Mouse (Mus musculus) lung, embryonic 15.5 days (tissue): ENCODE results near the gene Fgfr1op. TPM values are rescaled to one million over a fixed set of nuclear protein-coding genes. Genes with fewer than 3 reads are reported as not detected.

Experiments used
- ATAC-seq: fragments of 200-750 bp; cut with Nextera tagmentation; 2 replicates; pipeline ENCODE4 v1.8.0; 2017; ENCODE audit warnings: moderate number of reproducible peaks, borderline replicate concordance; ENCODE audit not compliant: low FRiP score, low TSS enrichment; ENCODE audit errors: extremely low read depth
- H3K27ac ChIP-seq: fragments of 300-500 bp; sonication (generic); 2 replicates; pipeline ENCODE4 v1.5.1; 2015; ENCODE audit warnings: moderate library complexity, mild to moderate bottlenecking, inconsistent platforms
- H3K27me3 ChIP-seq: fragments of 300-500 bp; sonication (generic); 2 replicates; pipeline ENCODE4 v1.6.1; 2015; ENCODE audit warnings: inconsistent platforms
- H3K36me3 ChIP-seq: fragments of 300-500 bp; sonication (generic); 2 replicates; pipeline ENCODE4 v1.6.1; 2015; ENCODE audit warnings: inconsistent platforms
- H3K4me1 ChIP-seq: fragments of 300-500 bp; sonication (generic); 2 replicates; pipeline ENCODE4 v1.6.1; 2015; ENCODE audit warnings: inconsistent platforms
- H3K4me2 ChIP-seq: fragments of 300-500 bp; sonication (generic); 2 replicates; pipeline ENCODE4 v1.6.1; 2015; ENCODE audit warnings: inconsistent platforms, mild to moderate bottlenecking, moderate library complexity
- H3K4me3 ChIP-seq: fragments of 300-500 bp; sonication (generic); 2 replicates; pipeline ENCODE4 v1.5.1; 2015; ENCODE audit warnings: mild to moderate bottlenecking, inconsistent platforms
- H3K9ac ChIP-seq: fragments of 300-500 bp; sonication (generic); 2 replicates; pipeline ENCODE4 v1.6.1; 2015; ENCODE audit warnings: inconsistent platforms
- H3K9me3 ChIP-seq: fragments of 300-500 bp; sonication (generic); 2 replicates; pipeline ENCODE4 v1.6.1; 2016; ENCODE audit warnings: inconsistent platforms
- WGBS: fragments of 180-500 bp; shearing (Covaris S2); methylation state at CpG from one replicate; pipeline ENCODE4 v1.1.7; 2015; 5-methylcytosine and 5-hydroxymethylcytosine counted together
- polyA plus RNA-seq: library from polyadenylated mRNA; unstranded; fragments of >200 nt; fragmentation: Nextera tagmentation; extraction: Ambion mirVana; gene quantifications from 2 replicates; pipeline ENCODE4 v1.2.1, GENCODE M21; 2015

Gene Fgfr1op
- polyA plus RNA-seq, 1 experiment from 2014 or later = 35.9 TPM

DNA sequence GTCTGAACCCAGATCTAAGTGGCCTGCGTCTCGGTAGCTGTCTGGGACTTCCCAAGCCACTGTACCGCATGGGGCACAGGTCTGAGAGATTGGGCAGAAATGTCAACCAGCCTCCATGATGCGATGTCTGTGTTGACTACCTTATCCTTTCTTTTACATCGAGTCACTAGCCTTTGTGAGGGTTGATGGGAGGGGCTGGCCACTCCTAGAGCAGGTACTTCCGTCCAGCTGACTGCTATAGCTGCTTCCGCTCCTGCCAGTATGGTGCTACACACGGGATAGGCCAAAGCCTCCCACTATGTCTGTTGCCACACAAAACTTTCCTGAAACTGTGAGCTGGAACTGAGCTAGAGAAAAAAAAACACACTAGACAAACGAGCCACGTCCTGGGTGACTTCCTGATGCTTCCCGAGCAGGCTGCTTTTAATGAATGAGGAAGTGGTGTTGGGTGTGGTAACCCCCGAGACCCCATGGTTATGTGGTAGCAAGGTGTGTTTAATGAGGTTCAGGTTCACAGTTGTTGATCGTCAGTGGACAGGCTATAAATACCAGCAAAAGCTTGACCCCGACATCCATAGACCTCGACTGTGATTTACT lies 68.4 kb downstream of the Fgfr1op start:
- no peak overlapping the region for H3K4me2 ChIP-seq
- no peaks in the 10 kb centered on the region for H3K27me3 ChIP-seq
- WGBS = 56% methylated on average over 15 of the region's 15 CpGs
- H3K4me3 ChIP-seq = no peak overlapping the region
- H3K9ac ChIP-seq = no peak overlapping the region
- no peak overlapping the region for H3K27ac ChIP-seq
- no peaks in the 10 kb centered on the region for H3K4me1 ChIP-seq
- H3K9me3 ChIP-seq = no peaks in the 10 kb centered on the region
- H3K36me3 ChIP-seq = no peaks in the 10 kb centered on the region
- ATAC-seq = no peak

DNA sequence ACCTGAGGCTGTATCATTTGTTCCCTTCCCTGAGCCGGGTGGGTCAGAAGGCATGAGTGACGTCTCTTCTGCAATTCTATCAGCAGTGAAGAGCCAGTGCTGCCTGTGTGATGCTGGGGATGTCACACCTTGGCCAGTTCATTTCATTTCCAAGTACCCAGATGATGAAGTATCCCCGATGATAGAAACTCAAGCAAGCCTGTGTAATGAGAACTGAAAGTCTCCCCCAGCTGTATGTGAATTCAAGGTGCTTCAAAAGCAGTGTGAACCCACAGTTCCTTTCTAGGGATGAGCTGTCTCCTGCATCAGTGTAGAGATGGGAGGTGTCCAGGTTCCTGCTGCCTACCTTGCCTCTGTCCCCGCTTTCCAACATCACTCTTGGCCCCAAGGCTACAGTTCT lies 69.2 kb downstream of the Fgfr1op start:
- Histone ChIP-seq H3K4me3 (no peak overlapping the region), H3K4me1 (no peaks in the 10 kb centered on the region), H3K36me3 (no peaks in the 10 kb centered on the region), H3K27me3 (no peaks in the 10 kb centered on the region), H3K27ac (no peak overlapping the region), H3K9ac (no peak overlapping the region), H3K9me3 (no peaks in the 10 kb centered on the region), H3K4me2 (no peak overlapping the region)
- ATAC-seq = no peak
- WGBS = 78% methylated on average over 4 of the region's 4 CpGs

DNA sequence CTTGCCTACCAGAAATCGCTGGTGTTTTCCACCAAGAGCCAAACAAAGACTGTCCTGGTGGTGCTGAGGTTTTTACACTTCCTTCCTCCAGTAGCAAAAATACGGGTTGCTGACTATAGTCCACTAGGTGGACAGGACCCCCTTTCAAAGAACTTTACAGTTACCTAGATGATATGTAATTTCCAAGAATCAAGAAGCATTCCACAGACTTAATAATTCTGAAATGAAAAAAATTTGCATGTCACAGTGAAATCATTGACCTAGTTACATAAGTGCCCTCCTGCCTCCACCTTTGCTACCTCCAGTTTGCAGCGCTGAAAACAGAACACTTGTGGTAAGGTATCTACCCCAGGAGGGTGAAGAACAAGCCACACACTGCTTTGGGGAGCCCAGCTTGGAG lies 70.4 kb downstream of the Fgfr1op start, which contains the start of gene Ccr6:
Gene Ccr6, plus strand, starts transcription at position 301 of the 400 bp plus-strand sequence.
- WGBS = 69% methylated on average over 3 of the region's 3 CpGs
- no peaks in the 10 kb centered on the region for H3K36me3 ChIP-seq
- ATAC-seq = no peak
- H3K4me2 ChIP-seq = no peak within 1 kb of the TSS
- no peaks in the 10 kb centered on the region for H3K9me3 ChIP-seq
- H3K27ac ChIP-seq = no peak within 1 kb of the TSS
- no peaks in the 10 kb centered on the region for H3K4me1 ChIP-seq
- H3K9ac ChIP-seq = no peak within 1 kb of the TSS
- no peaks in the 10 kb centered on the region for H3K27me3 ChIP-seq
- no peak within 1 kb of the TSS for H3K4me3 ChIP-seq

DNA sequence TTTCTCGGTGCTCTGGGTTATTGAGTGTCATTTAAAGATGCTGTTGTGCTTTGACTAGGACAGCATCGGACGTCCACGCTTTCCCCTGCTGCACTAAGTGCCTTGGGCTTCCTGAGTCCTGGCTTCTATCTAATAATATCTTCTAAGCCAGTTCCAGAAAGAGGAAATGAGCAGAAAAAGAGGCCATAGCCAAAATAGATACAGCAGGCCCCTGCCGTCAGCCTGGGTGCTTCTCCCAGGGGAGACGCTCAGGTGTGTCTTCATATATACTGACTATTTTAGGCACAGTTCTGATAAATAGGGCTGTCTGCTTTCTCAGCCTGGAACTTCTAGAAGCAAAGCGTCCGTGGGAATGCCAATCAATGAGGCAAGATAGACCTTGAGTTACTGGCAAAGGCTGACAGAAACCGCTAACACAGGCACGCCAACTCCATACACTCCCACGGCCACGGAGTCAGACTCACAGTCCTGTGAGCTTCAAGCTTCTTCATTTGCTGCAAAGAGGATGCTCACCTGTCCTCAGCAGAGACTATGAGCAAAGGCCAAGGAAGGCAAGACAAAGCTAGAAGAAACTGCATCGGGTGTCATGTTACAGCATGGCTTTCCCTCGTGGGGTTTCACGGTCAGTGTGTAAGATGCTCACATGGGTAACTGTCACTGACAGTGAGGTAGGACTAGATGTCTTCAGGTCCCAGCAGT lies 72.9 kb downstream of the Fgfr1op start:
- Histone ChIP-seq H3K27me3 (no peaks in the 10 kb centered on the region), H3K4me1 (no peaks in the 10 kb centered on the region), H3K36me3 (no peaks in the 10 kb centered on the region), H3K9ac (no peak overlapping the region), H3K4me2 (no peak overlapping the region), H3K27ac (no peak overlapping the region), H3K4me3 (no peak overlapping the region), H3K9me3 (no peaks in the 10 kb centered on the region)
- WGBS = 70% methylated on average over 15 of the region's 15 CpGs
- ATAC-seq = no peak

DNA sequence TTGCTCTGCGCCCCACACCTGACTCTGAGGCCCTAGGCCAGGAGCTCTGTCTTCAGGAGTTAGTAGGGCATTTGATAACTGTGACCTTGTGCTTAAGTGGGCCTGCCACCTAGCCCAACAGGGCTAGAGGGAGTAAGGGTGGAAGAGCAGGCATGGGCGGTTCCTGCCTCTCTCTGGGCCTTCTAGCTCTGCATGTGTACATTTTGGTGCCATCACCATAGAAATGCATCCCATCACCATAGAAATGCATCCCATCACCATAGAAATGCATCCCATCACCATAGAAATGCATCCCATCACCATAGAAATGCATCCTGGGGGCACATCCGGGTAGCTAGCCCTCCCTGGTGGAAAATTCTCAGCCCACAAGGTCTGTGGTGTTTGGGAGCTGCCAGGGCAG lies 74.3 kb downstream of the Fgfr1op start:
- H3K36me3 ChIP-seq = no peaks in the 10 kb centered on the region
- H3K4me3 ChIP-seq = no peak overlapping the region
- H3K4me1 ChIP-seq = no peaks in the 10 kb centered on the region
- H3K27ac ChIP-seq = no peak overlapping the region
- no peaks in the 10 kb centered on the region for H3K27me3 ChIP-seq
- no peak for ATAC-seq
- WGBS = 69% methylated on average over 3 of the region's 3 CpGs
- H3K9ac ChIP-seq = no peak overlapping the region
- no peaks in the 10 kb centered on the region for H3K9me3 ChIP-seq
- no peak overlapping the region for H3K4me2 ChIP-seq

DNA sequence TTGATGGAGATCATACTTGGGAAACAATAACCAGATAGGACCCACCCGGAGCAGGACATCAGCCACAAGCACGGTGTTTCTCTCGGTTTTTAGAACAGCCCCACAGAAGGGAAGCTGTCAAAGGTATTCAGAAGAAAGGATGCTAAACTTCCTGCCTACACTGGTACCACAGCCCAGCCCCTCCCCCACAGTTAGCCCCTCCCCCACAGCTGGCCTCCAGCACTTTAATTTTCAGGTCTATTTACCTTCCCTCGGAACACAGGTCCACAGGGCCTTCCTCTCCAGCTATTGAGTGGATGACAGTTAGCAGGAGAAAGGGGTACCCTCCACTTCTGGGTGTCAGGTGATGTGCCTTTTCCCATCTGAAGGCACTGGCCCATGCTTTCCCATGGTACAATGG lies 75.2 kb downstream of the Fgfr1op start:
- WGBS = 60% methylated on average over 4 of the region's 4 CpGs
- Histone ChIP-seq H3K27ac (no peak overlapping the region), H3K27me3 (no peaks in the 10 kb centered on the region), H3K4me2 (no peak overlapping the region), H3K36me3 (no peaks in the 10 kb centered on the region), H3K4me1 (no peaks in the 10 kb centered on the region), H3K4me3 (no peak overlapping the region), H3K9ac (no peak overlapping the region), H3K9me3 (no peaks in the 10 kb centered on the region)
- ATAC-seq = no peak

DNA sequence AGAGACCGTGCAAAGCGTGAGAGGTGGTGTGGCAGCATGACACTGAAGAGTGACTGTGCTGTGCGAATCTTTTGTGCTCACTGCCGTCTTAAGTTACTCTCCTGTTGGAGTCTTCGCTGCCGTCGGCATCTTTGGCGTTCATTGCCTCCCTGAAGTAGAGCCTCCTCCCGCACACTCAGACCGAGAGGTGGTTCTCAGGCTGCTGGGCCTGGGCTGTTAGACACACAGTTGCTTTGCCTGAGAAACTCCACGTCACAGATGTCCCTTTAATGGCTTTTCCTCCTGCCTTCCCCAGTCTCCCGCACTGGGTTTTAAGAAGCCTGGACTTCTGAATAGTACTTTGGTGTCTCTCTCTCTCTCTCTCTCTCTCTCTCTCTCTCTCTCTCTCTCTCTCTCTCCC lies 76.3 kb downstream of the Fgfr1op start:
- Histone ChIP-seq H3K4me1 (0 out of 2 replicates have a peak, but pooled peaks cover 5% of the 10 kb centered on the region), H3K36me3 (no peaks in the 10 kb centered on the region), H3K27me3 (no peaks in the 10 kb centered on the region), H3K27ac (no peak overlapping the region), H3K4me3 (no peak overlapping the region), H3K9me3 (no peaks in the 10 kb centered on the region), H3K9ac (no peak overlapping the region), H3K4me2 (no peak overlapping the region)
- 68% methylated on average over 12 of the region's 12 CpGs for WGBS
- ATAC-seq = no peak

DNA sequence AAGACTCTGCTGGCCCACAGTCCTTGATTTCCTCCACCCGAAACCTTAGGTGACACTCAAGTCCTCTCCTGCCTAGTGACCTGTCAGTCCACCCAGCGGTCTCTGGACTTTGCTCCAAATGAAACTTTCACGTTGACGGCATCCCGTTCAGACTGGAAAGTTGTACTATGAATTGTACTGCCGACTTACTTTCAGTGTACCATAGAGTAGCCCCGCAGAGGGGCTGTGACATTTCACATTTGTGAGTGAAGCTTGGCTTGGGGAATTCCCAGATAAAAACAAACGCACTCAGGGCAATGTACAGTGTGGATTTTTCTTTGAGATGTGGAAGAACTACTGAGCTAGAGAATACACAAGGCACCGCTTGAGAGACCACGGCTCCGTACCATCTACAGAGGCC lies 76.9 kb downstream of the Fgfr1op start:
- Histone ChIP-seq H3K9ac (no peak overlapping the region), H3K4me1 (0 out of 2 replicates have a peak, but pooled peaks cover 5% of the 10 kb centered on the region), H3K4me3 (no peak overlapping the region), H3K9me3 (no peaks in the 10 kb centered on the region), H3K4me2 (no peak overlapping the region), H3K27ac (no peak overlapping the region), H3K36me3 (no peaks in the 10 kb centered on the region), H3K27me3 (no peaks in the 10 kb centered on the region)
- no peak for ATAC-seq
- 83% methylated on average over 11 of the region's 11 CpGs for WGBS

DNA sequence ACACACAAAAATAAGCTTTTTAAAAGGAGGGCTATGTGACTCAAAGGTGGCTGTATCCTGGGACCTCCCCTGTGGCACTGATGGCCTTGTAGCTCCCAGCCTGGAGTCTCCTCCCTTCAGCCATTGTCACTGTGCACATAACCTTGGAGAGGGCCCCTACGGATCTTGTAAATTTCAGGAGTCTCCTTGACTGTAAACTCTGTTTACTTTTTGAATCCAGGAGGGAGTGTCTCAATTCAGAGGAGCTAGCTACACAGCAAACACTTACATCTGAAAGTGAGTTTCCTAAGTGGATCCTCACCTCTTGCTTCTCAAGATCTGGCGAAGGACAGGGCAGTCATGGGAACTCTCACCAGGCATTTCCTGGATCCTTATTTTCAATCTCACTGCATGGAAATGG lies 78.8 kb downstream of the Fgfr1op start:
- Histone ChIP-seq H3K4me3 (no peak overlapping the region), H3K9ac (no peak overlapping the region), H3K4me2 (no peak overlapping the region), H3K36me3 (no peaks in the 10 kb centered on the region), H3K4me1 (0 out of 2 replicates have a peak, but pooled peaks cover 5% of the 10 kb centered on the region), H3K27ac (no peak overlapping the region), H3K9me3 (no peaks in the 10 kb centered on the region), H3K27me3 (no peaks in the 10 kb centered on the region)
- ATAC-seq = no peak
- WGBS = 38% methylated on average over 2 of the region's 2 CpGs

DNA sequence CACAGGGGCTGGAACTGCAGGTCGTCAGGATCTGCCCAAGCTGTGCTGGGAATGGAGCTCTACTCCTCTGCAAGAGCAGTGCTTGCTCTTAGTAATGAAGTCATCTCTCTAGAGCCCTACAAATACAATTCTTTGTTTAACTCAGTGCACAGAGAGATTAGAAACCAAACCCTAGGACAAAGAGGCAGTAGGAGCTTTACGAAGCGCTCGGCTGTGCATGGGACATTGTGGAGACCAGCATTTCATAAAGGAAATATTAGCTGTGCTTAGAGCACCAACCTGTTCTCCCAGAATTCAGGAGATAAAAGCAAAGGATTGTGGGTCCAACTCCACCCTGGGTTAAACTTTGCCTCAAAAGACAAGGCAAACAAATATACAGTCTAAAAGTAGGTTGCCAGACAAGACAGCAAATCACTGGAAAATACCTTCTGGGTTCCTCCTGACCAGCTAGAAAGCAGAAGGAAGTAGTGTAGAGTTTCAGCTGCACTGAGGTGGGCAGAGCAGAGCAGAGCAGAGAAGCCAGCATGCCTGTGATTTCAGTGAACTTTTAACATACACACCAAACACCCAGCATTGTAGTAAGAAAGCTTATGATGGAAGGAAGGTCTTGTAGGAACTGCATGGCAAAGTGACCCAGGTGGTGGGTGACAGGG lies 80.9 kb downstream of the Fgfr1op start:
- no peaks in the 10 kb centered on the region for H3K27me3 ChIP-seq
- no peak overlapping the region for H3K27ac ChIP-seq
- no peaks in the 10 kb centered on the region for H3K36me3 ChIP-seq
- H3K4me3 ChIP-seq = no peak overlapping the region
- no peak overlapping the region for H3K9ac ChIP-seq
- WGBS = 63% methylated on average over 4 of the region's 4 CpGs
- no peaks in the 10 kb centered on the region for H3K9me3 ChIP-seq
- H3K4me2 ChIP-seq = no peak overlapping the region
- ATAC-seq = no peak
- 0 out of 2 replicates have a peak, but pooled peaks cover 5% of the 10 kb centered on the region for H3K4me1 ChIP-seq
